Mouse (Mus musculus): ENCODE measurements around the gene Olfr312. TPM values are rescaled to one million over a fixed set of nuclear protein-coding genes. Genes with fewer than 3 reads are reported as not detected.

The Olfr312 gene
- total RNA-seq, 1 experiment = not detected

DNA sequence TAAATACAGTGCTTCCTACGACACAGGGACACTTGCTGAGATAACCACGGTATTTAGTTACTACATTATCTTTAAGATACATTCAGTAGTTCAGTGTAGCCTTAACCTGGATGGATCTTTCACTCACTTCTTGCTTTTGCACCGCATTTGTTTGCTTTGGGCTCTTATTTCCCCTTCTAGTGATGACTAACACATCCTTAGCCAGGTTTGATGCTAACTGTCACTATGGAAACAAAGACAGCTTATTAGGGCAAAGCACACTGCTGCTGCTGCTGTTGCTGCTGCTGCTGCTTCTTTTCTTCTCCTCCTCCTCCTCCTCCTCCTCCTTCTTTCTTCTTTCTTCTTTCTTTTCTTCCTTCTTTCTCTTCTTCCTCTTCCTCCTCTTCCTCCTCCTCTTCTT, 39.5 kb upstream of the Olfr312 start:
- in situ Hi-C loops (cut with MboI; ENCODE audit: low sequenced_read_pairs in 2 of 2, unreplicated experiment in 2 of 2) = no loop called here
- Histone ChIP-seq H3K36me3 (ENCODE audit: control insufficient read depth, insufficient read depth, low read length, poor library complexity, severe bottlenecking) (no peaks in the 10 kb centered on the region), H3K4me3 (ENCODE audit: insufficient read depth in 1 of 2, low read depth in 1 of 2, low read length in 2 of 2, poor library complexity in 1 of 2, severe bottlenecking in 1 of 2) (no peak overlapping the region), H3K27ac (ENCODE audit: insufficient read depth, low read depth, low read length, poor library complexity, severe bottlenecking) (no peak overlapping the region), H3K9me3 (ENCODE audit: control insufficient read depth, insufficient read depth, low read depth, low read length) (no peaks in the 10 kb centered on the region), H3K4me1 (ENCODE audit: control insufficient read depth in 2 of 2, insufficient read depth in 2 of 2, low read length in 2 of 2, poor library complexity in 1 of 2) (no peaks in the 10 kb centered on the region), H3K9ac (ENCODE audit: insufficient read depth, low read depth, low read length, poor library complexity, severe bottlenecking) (no peak overlapping the region)
- TF ChIP-seq HCFC1 (IDR thresholded peaks at IDR 0.05; ENCODE audit: borderline replicate concordance, insufficient read depth, low read length) (no peak), ZNF384 (IDR thresholded peaks at IDR 0.05; ENCODE audit: low read depth, low read length) (no peak), CHD2 (IDR thresholded peaks at IDR 0.05; ENCODE audit: low read depth, low read length) (no peak), ZC3H11A (IDR thresholded peaks at IDR 0.05; ENCODE audit: borderline replicate concordance, low read depth, low read length) (no peak), MAFK (IDR thresholded peaks at IDR 0.05; ENCODE audit: insufficient read depth, low read depth, low read length) (no peak)
- no peak for DNase-seq (ENCODE audit: low read depth, low spot score)

DNA sequence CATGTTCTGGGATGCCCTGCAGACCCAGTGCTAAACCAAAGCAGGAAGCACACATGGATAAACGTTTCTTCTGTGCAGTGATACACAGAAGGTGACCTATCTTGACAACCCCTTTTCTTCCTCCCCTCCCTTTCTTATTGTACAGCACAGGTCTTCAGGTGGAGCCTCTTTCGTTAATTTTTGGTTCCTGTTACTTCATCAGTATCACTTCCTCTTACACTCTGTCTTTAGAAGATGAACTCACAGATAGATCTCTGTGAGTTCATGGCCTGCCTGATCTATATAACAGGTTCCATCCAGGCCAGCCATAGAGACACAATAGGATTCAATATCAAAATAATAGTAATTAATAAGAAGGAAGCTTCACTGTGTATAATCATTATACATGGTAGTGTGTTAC, 39.0 kb upstream of the Olfr312 start:
- no peaks in the 10 kb centered on the region for H3K9me3 ChIP-seq (ENCODE audit: control insufficient read depth, insufficient read depth, low read depth, low read length)
- no peaks in the 10 kb centered on the region for H3K36me3 ChIP-seq (ENCODE audit: control insufficient read depth, insufficient read depth, low read length, poor library complexity, severe bottlenecking)

DNA sequence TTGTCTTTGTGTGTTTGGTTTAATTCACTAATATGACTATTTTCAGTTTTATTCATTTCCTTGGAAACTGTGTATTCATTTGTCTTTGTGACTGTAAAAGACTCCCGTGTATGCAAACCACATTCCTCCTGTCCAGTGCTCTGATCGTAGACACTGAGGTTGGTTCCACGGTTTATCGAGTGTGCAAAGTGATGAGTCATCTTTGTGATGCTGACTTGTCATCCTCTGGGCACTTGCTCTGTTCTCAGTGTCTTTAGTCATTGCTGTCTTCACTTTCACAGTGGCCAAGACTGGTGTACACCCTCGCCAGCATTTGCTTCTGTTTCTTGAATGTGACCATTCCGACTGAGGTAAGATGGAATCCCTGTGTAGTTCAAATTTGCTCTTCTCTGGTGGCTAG, 38.4 kb upstream of the Olfr312 start:
- no peaks in the 10 kb centered on the region for H3K36me3 ChIP-seq (ENCODE audit: control insufficient read depth, insufficient read depth, low read length, poor library complexity, severe bottlenecking)
- no peaks in the 10 kb centered on the region for H3K9me3 ChIP-seq (ENCODE audit: control insufficient read depth, insufficient read depth, low read depth, low read length)
- in situ Hi-C loops (cut with MboI; ENCODE audit: low sequenced_read_pairs in 2 of 2, unreplicated experiment in 2 of 2) = no loop called here
- H3K4me1 ChIP-seq (ENCODE audit: control insufficient read depth in 2 of 2, insufficient read depth in 2 of 2, low read length in 2 of 2, poor library complexity in 1 of 2) = no peaks in the 10 kb centered on the region
- peak; percentile 42; the same call in 1 of the 2 replicates for TF ChIP-seq MAFK (IDR thresholded peaks at IDR 0.05; ENCODE audit: insufficient read depth, low read depth, low read length)
- no peak for TF ChIP-seq ZC3H11A (IDR thresholded peaks at IDR 0.05; ENCODE audit: borderline replicate concordance, low read depth, low read length)
- no peak overlapping the region for H3K4me3 ChIP-seq (ENCODE audit: insufficient read depth in 1 of 2, low read depth in 1 of 2, low read length in 2 of 2, poor library complexity in 1 of 2, severe bottlenecking in 1 of 2)
- H3K9ac ChIP-seq (ENCODE audit: insufficient read depth, low read depth, low read length, poor library complexity, severe bottlenecking) = no peak overlapping the region
- H3K27ac ChIP-seq (ENCODE audit: insufficient read depth, low read depth, low read length, poor library complexity, severe bottlenecking) = no peak overlapping the region
- DNase-seq (ENCODE audit: low read depth, low spot score) = no peak

More for the DNA sequence above, 39.0 kb upstream of the Olfr312 start:
- no peak overlapping the region for H3K4me3 ChIP-seq (ENCODE audit: insufficient read depth in 1 of 2, low read depth in 1 of 2, low read length in 2 of 2, poor library complexity in 1 of 2, severe bottlenecking in 1 of 2)
- H3K9ac ChIP-seq (ENCODE audit: insufficient read depth, low read depth, low read length, poor library complexity, severe bottlenecking) = no peak overlapping the region
- no peaks in the 10 kb centered on the region for H3K4me1 ChIP-seq (ENCODE audit: control insufficient read depth in 2 of 2, insufficient read depth in 2 of 2, low read length in 2 of 2, poor library complexity in 1 of 2)
- in situ Hi-C loops (cut with MboI; ENCODE audit: low sequenced_read_pairs in 2 of 2, unreplicated experiment in 2 of 2) = no loop called here
- no peak overlapping the region for H3K27ac ChIP-seq (ENCODE audit: insufficient read depth, low read depth, low read length, poor library complexity, severe bottlenecking)
- TF ChIP-seq HCFC1 (IDR thresholded peaks at IDR 0.05; ENCODE audit: borderline replicate concordance, insufficient read depth, low read length) = no peak
- no peak for TF ChIP-seq MAFK (IDR thresholded peaks at IDR 0.05; ENCODE audit: insufficient read depth, low read depth, low read length)
- no peak for TF ChIP-seq ZNF384 (IDR thresholded peaks at IDR 0.05; ENCODE audit: low read depth, low read length)
- TF ChIP-seq CHD2 (IDR thresholded peaks at IDR 0.05; ENCODE audit: low read depth, low read length) = no peak
- no peak for TF ChIP-seq ZC3H11A (IDR thresholded peaks at IDR 0.05; ENCODE audit: borderline replicate concordance, low read depth, low read length)
- no peak for DNase-seq (ENCODE audit: low read depth, low spot score)

DNA sequence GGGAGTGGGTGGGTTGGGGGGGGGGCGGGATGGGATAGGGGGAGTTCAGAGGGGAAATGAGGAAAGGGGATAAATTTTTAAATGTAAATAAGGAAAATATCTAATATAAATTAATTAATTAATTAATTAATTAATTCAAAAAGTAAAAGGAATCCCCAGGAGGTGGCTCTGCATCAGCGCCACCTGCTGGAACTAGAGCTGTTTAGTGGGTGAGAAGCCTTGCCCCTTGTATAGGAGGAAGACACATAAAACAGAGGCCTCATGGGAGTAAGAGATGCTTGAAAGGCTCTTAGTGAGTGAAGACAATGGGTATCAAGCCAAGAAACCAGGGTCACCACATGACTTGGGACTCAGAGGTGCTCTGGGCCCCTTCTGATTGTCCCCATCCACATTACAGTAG, 33.2 kb upstream of the Olfr312 start:
- no peaks in the 10 kb centered on the region for H3K9me3 ChIP-seq (ENCODE audit: control insufficient read depth, insufficient read depth, low read depth, low read length)
- H3K27ac ChIP-seq (ENCODE audit: insufficient read depth, low read depth, low read length, poor library complexity, severe bottlenecking) = no peak overlapping the region
- no peaks in the 10 kb centered on the region for H3K4me1 ChIP-seq (ENCODE audit: control insufficient read depth in 2 of 2, insufficient read depth in 2 of 2, low read length in 2 of 2, poor library complexity in 1 of 2)
- in situ Hi-C loops (cut with MboI; ENCODE audit: low sequenced_read_pairs in 2 of 2, unreplicated experiment in 2 of 2) = no loop called here
- DNase-seq (ENCODE audit: low read depth, low spot score) = peak; percentile 17
- H3K4me3 ChIP-seq (ENCODE audit: insufficient read depth in 1 of 2, low read depth in 1 of 2, low read length in 2 of 2, poor library complexity in 1 of 2, severe bottlenecking in 1 of 2) = no peak overlapping the region
- TF ChIP-seq MAFK (IDR thresholded peaks at IDR 0.05; ENCODE audit: insufficient read depth, low read depth, low read length) (no peak), HCFC1 (IDR thresholded peaks at IDR 0.05; ENCODE audit: borderline replicate concordance, insufficient read depth, low read length) (no peak), CHD2 (IDR thresholded peaks at IDR 0.05; ENCODE audit: low read depth, low read length) (no peak), ZNF384 (IDR thresholded peaks at IDR 0.05; ENCODE audit: low read depth, low read length) (no peak), ZC3H11A (IDR thresholded peaks at IDR 0.05; ENCODE audit: borderline replicate concordance, low read depth, low read length) (no peak)
- H3K9ac ChIP-seq (ENCODE audit: insufficient read depth, low read depth, low read length, poor library complexity, severe bottlenecking) = no peak overlapping the region
- H3K36me3 ChIP-seq (ENCODE audit: control insufficient read depth, insufficient read depth, low read length, poor library complexity, severe bottlenecking) = no peaks in the 10 kb centered on the region

DNA sequence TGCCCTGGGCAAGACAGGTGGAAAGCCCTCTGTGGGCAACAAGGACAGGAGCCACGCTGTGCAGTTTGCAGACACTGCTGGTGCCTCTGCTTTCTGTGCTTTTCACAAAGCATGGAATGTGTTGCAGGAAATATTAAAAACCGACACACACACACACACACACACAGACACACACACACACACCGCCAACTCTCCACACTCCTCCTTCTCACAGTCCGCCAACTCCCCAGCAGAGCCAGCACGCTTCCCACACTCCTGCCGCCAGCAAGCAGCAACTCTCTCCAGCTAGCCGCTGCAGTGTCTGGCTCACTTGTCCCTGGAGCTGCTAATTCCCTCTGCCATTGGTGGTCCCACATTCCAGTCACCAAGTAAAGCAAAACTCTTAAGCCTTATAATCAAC, 32.2 kb upstream of the Olfr312 start:
- Histone ChIP-seq H3K36me3 (ENCODE audit: control insufficient read depth, insufficient read depth, low read length, poor library complexity, severe bottlenecking) (no peaks in the 10 kb centered on the region), H3K27ac (ENCODE audit: insufficient read depth, low read depth, low read length, poor library complexity, severe bottlenecking) (no peak overlapping the region), H3K4me3 (ENCODE audit: insufficient read depth in 1 of 2, low read depth in 1 of 2, low read length in 2 of 2, poor library complexity in 1 of 2, severe bottlenecking in 1 of 2) (no peak overlapping the region), H3K9me3 (ENCODE audit: control insufficient read depth, insufficient read depth, low read depth, low read length) (no peaks in the 10 kb centered on the region), H3K9ac (ENCODE audit: insufficient read depth, low read depth, low read length, poor library complexity, severe bottlenecking) (no peak overlapping the region), H3K4me1 (ENCODE audit: control insufficient read depth in 2 of 2, insufficient read depth in 2 of 2, low read length in 2 of 2, poor library complexity in 1 of 2) (peaks cover 0 to 2% of the 10 kb centered on the region in 2 experiments; a peak in 1 of 4 replicates)
- in situ Hi-C loops (cut with MboI; ENCODE audit: low sequenced_read_pairs in 2 of 2, unreplicated experiment in 2 of 2) = no loop called here
- TF ChIP-seq CHD2 (IDR thresholded peaks at IDR 0.05; ENCODE audit: low read depth, low read length) (no peak), ZNF384 (IDR thresholded peaks at IDR 0.05; ENCODE audit: low read depth, low read length) (no peak), HCFC1 (IDR thresholded peaks at IDR 0.05; ENCODE audit: borderline replicate concordance, insufficient read depth, low read length) (no peak), ZC3H11A (IDR thresholded peaks at IDR 0.05; ENCODE audit: borderline replicate concordance, low read depth, low read length) (no peak), MAFK (IDR thresholded peaks at IDR 0.05; ENCODE audit: insufficient read depth, low read depth, low read length) (no peak)
- no peak for DNase-seq (ENCODE audit: low read depth, low spot score)

All from ES-E14 (cell line).